11 mouse cellular contexts compared by ENCODE assay signal in genomic region chr12:8900919-8901663, GRCm38 (mm10). TPM values are rescaled to one million over a fixed set of nuclear protein-coding genes. Genes with fewer than 3 reads are reported as not detected.
A peak's percentile ranks its signal among the peaks of the same experiment; 100 is the strongest.
DNase-seq lines count a peak whose midpoint lies in the region; ATAC-seq lines count a peak whose summit lies in the region.
"Had no signal": no experiment of that assay in that cellular context is flagged by ENCODE, and none has a peak within 500 bp of the region (broad histone marks: within the 10 kb centered on the region; RNA-seq: fewer than 3 reads in every experiment).

No protein-coding gene starts in this region.

- peak; percentile 63 for ATAC-seq in intestine, embryonic 16.5 days
- peak; percentile 35 for ATAC-seq in megakaryocyte, adult 5-6 weeks (ENCODE audit: poor library complexity, severe bottlenecking)
- no peak for ATAC-seq in hindbrain, embryonic 13.5 days (ENCODE audit: low FRiP score)
- ATAC-seq: forebrain, postnatal 0 days had no signal

- H3K9me3 ChIP-seq in heart, embryonic 10.5 days: no peaks in the 10 kb centered on the region
- no peaks in the 10 kb centered on the region for H3K9me3 ChIP-seq in intestine, embryonic 16.5 days (ENCODE audit: control insufficient read depth, low read length)
- H3K9me3 ChIP-seq in hindbrain, embryonic 13.5 days: no peaks in the 10 kb centered on the region
- H3K9me3 ChIP-seq: limb, embryonic 12.5 days had no signal

- no peaks in the 10 kb centered on the region for H3K27me3 ChIP-seq in heart, embryonic 10.5 days (ENCODE audit: insufficient read depth, poor library complexity, severe bottlenecking)
- no peaks in the 10 kb centered on the region for H3K27me3 ChIP-seq in intestine, embryonic 16.5 days (replicated peaks; ENCODE audit: control insufficient read depth, insufficient read depth, low read length)
- H3K27me3 ChIP-seq in hindbrain, embryonic 13.5 days: no peaks in the 10 kb centered on the region
- H3K27me3 ChIP-seq: limb, embryonic 12.5 days had no signal

- no peak for DNase-seq in heart, embryonic 10.5 days (ENCODE audit: low spot score)
- no peak for DNase-seq in heart, postnatal 25 days (ENCODE audit: low spot score)
- DNase-seq in embryo, embryonic 11 days: peak; percentile 53
- no peak for DNase-seq in layer of hippocampus, adult 9-10 months (ENCODE audit: low spot score)
- no peak for DNase-seq in B cell, adult 2 months
- DNase-seq: forebrain, postnatal 0 days had no signal

- H3K4me2 ChIP-seq in intestine, embryonic 16.5 days (ENCODE audit: low read depth, low read length): no peak overlapping the region
- no peak overlapping the region for H3K4me2 ChIP-seq in hindbrain, embryonic 13.5 days
- H3K4me2 ChIP-seq: limb, embryonic 12.5 days had no signal

- no peak overlapping the region for H3K4me3 ChIP-seq in heart, embryonic 10.5 days
- no peak overlapping the region for H3K4me3 ChIP-seq in intestine, embryonic 16.5 days (ENCODE audit: low read length)
- no peak overlapping the region for H3K4me3 ChIP-seq in hindbrain, embryonic 13.5 days
- H3K4me3 ChIP-seq: limb, embryonic 12.5 days had no signal

- H3K27ac ChIP-seq in heart, embryonic 10.5 days: peak overlapping the region; percentile 86
- H3K27ac ChIP-seq in intestine, embryonic 16.5 days (ENCODE audit: low read length): no peak overlapping the region
- H3K27ac ChIP-seq in hindbrain, embryonic 13.5 days: no peak overlapping the region

- intact Hi-C loops in heart, postnatal 25 days (cut with DNase I): no loop called here

- H3K36me3 ChIP-seq in heart, embryonic 10.5 days: no peaks in the 10 kb centered on the region
- no peaks in the 10 kb centered on the region for H3K36me3 ChIP-seq in intestine, embryonic 16.5 days (ENCODE audit: control insufficient read depth, insufficient read depth, low read length)
- no peaks in the 10 kb centered on the region for H3K36me3 ChIP-seq in hindbrain, embryonic 13.5 days
- H3K36me3 ChIP-seq: limb, embryonic 12.5 days had no signal

- WGBS in heart, embryonic 10.5 days: 13% methylated on average over 5 of the region's 5 CpGs
- 24% methylated on average over 5 of the region's 5 CpGs for WGBS in intestine, embryonic 16.5 days
- 68% methylated on average over 5 of the region's 5 CpGs for WGBS in hindbrain, embryonic 13.5 days

- H3K4me1 ChIP-seq in heart, embryonic 10.5 days: peaks cover 52% of the 10 kb centered on the region
- peaks cover 21% of the 10 kb centered on the region for H3K4me1 ChIP-seq in intestine, embryonic 16.5 days (ENCODE audit: control insufficient read depth, insufficient read depth, low read length)
- 0 out of 2 replicates have a peak, but pooled peaks cover 12% of the 10 kb centered on the region for H3K4me1 ChIP-seq in hindbrain, embryonic 13.5 days (replicated peaks)

- no peak overlapping the region for H3K9ac ChIP-seq in intestine, embryonic 16.5 days (ENCODE audit: low read depth, low read length)
- H3K9ac ChIP-seq in hindbrain, embryonic 13.5 days: no peak overlapping the region
- H3K9ac ChIP-seq: forebrain, postnatal 0 days; limb, embryonic 12.5 days had no signal

RNA-seq across cellular contexts. Expression of gene Laptm4a, which starts 20.4 kb away (rescaled TPM):
- 199 and 219 TPM in 2 replicates for polyA plus RNA-seq in heart, embryonic 10.5 days (2016; fragmentation: Nextera tagmentation; extraction: Ambion mirVana)
- 100 to 1,000 TPM; 332 to 350 TPM for total RNA-seq in heart, postnatal 25 days (2021)
- 244 and 257 TPM in 2 replicates for polyA plus RNA-seq in intestine, embryonic 16.5 days (2015; fragmentation: Nextera tagmentation; extraction: Ambion mirVana)
- total RNA-seq in megakaryocyte, adult 5-6 weeks (2015): 121 and 132 TPM in 2 replicates
- 192 and 195 TPM in 2 replicates for total RNA-seq in megakaryocyte, adult 5-6 weeks (2017)
- polyA plus RNA-seq in hindbrain, embryonic 13.5 days (2015; fragmentation: Nextera tagmentation; extraction: Ambion mirVana): 229 and 244 TPM in 2 replicates

RNA-seq across cellular contexts. Expression of gene Matn3, which starts 46.6 kb away (rescaled TPM):
- 1.7 and 2.5 TPM in 2 replicates for polyA plus RNA-seq in heart, embryonic 10.5 days (2016; fragmentation: Nextera tagmentation; extraction: Ambion mirVana)
- not detected for total RNA-seq in heart, postnatal 25 days (2021)
- 0.04 and 0.07 TPM in 2 replicates for polyA plus RNA-seq in intestine, embryonic 16.5 days (2015; fragmentation: Nextera tagmentation; extraction: Ambion mirVana)
- total RNA-seq in megakaryocyte, adult 5-6 weeks (2015): not detected in 2 replicates
- 0.12 TPM in 1 of 2 replicates, not detected in the other for total RNA-seq in megakaryocyte, adult 5-6 weeks (2017)
- 0.22 and 0.71 TPM in 2 replicates for polyA plus RNA-seq in hindbrain, embryonic 13.5 days (2015; fragmentation: Nextera tagmentation; extraction: Ambion mirVana)
- total RNA-seq: adrenal gland, postnatal 36 days had no signal
